Mouse (Mus musculus) lung, postnatal 25 days (tissue): ENCODE data around the gene Ppil1.
A peak's percentile ranks its signal among the peaks of the same experiment; 100 is the strongest.
"Not testable (repeated sequence)": the region's sequence is repeated elsewhere in the genome, so short reads cannot be mapped to it uniquely, and the experiment has no call there.

Experiments used
- DNase-seq: peaks from one replicate; pipeline ENCODE4 v3.0.0; 2022; ENCODE audit warnings: low spot score

Gene Ppil1

GRCm38 (mm10) chr17:29251608-29252390 lies 12.2 kb downstream of the Ppil1 start:
- peak; percentile 83 for DNase-seq

- not testable (repeated sequence) for DNase-seq
Measured at GRCm38 (mm10) chr17:29251006-29251405, 13.0 kb downstream of the Ppil1 start.

DNA sequence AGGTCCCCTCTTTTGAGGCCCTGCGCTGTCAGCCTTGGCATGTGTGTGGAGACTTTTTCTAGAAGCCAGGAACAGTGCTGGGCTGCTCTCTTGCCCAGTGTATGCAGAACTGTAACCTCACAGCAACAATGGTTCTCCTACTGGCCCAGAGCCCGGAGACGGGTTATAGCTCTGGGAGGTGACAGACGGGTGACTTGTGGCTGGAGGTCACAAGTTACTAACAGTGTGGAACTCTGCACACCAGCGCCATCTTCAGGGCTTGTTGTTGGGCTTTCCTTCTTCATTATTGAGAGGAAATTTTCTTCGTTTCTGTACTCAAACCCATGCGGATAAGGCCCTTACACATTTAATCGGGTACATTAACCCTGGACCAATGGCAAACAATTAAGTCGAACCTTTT lies 14.5 kb downstream of the Ppil1 start:
- peak; percentile 39 for DNase-seq

DNA sequence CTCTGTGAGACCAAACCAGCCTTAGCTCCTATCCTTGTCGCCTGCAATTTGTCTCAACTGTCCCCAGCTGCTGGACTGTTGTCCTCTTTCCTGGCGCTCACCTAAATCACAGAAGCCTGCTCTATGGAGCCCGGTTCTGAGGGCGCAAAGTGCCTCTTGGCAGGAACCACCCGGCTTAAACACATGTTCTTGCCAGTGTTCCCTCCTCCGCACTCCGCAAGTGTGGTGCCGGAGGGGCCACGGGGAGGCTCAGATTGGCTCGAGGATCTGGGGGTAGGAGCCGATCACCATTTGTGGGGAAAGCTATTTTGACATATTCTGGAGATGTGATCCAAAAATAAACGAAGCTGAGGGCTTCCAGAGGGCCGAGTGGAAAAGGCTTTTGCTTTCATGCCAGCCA lies 16.1 kb downstream of the Ppil1 start:
- peak; percentile 8 for DNase-seq

- peak; percentile 65 for DNase-seq
Measured at GRCm38 (mm10) chr17:29246602-29247001, 17.4 kb downstream of the Ppil1 start.

DNA sequence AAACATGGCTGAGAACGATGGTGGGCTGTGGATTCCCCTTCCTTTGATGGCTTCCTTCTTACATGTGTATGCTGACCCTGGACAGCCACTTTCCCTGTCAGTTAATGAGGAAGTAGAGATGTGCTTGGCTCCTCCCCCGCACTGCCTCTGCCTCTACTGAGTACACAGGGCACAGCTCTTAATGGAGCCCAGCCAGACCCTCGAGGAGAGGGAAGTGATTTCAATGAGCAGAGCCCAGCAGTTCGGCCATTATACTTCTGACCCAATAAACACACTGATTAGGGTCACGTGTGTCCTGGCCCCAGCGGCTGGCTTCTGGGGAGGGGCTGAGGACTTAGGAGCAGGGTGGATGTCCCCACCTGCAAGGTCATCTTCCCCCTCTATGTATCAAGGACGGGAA lies 18.3 kb downstream of the Ppil1 start:
- DNase-seq, result peak; percentile 33

- DNase-seq, result no peak
Measured at GRCm38 (mm10) chr17:29244912-29245311, 19.1 kb downstream of the Ppil1 start.

DNA sequence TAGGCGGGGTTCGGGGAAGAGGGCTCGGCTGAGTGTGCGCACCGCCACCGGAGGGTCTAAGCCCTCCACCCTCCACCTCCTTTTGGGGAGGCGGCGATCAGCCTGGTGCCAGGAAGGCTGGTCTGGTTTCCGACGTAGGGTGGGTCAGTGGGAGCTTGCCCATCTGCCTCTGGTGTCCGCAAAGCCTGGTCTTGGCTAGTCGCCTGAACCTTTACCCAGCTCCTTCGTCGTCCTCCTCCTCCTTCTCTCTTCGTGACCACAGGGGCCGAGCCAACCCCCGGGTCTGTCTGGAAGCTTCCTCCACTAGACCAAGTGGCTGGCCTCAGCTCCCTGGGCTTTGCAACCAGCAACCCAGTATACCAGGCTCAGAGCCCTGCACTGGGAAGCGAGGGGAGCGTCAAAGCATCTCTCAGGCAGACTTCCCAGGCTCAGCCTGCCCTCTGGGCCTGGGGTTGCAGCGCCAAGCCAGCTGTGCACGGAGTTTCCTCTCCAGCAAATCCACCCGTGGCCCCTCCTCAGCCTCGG lies 25.5 kb downstream of the Ppil1 start:
- DNase-seq, result no peak

DNA sequence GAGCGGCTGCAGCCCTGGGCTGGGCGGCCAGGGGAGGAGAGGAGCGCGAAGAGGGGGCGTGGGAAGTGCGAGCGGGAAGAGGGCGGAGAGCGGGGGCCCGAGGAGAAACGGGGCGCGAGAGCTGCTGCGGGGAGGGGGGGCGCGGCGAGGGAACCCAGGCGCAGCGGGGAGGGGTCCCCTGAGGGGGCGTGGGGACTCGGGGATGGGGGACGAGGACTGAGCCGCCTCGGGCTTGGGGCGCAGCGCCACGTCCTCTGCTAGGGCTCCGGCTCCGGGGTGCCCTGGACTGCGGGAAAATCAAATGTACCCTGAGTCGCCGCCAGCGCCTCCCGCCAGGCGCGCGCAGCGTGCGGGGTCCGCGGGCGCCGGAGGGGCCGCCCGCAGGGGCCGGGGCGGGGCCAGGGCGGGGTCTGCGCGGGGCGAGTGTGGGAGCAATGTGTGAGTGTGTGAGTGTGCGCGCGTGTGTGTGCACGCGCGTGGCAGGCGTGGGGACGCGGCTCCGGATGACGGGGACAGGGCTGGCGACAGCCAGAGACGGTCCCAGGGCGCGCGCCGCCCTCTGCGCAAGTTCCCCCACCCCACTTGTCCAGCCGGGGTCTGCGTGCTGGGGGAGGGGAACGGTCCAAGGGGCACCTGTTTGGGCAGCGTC lies 26.1 kb downstream of the Ppil1 start, which contains the start of gene Cpne5:
TSS of gene Cpne5 (minus strand) at position 396 of the 649 bp plus-strand sequence.
- no peak for DNase-seq

GRCm38 (mm10) chr17:29237267-29237771 lies 26.7 kb downstream of the Ppil1 start:
- DNase-seq, result no peak

GRCm38 (mm10) chr17:29236111-29236510 lies 27.9 kb downstream of the Ppil1 start:
- no peak for DNase-seq

DNA sequence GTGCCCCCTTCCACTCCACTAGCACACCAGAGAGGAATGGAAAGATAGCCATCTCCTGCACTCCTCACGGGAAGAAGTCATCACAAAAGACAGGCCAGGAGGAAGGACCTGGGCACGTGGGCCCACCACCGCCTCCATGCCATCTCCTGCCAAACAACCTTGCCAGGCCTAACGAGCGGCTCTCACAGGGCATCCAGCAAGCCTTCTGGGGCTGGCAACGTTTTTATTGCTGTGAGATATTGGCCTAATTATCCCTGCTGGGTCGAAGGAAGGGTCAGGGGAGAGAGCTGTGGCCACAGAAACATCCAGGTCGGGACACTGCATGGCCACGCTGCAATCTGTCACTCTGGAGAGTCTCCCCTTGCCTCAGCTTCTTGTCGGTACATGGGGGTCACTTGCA lies 32.9 kb downstream of the Ppil1 start:
- no peak for DNase-seq

DNA sequence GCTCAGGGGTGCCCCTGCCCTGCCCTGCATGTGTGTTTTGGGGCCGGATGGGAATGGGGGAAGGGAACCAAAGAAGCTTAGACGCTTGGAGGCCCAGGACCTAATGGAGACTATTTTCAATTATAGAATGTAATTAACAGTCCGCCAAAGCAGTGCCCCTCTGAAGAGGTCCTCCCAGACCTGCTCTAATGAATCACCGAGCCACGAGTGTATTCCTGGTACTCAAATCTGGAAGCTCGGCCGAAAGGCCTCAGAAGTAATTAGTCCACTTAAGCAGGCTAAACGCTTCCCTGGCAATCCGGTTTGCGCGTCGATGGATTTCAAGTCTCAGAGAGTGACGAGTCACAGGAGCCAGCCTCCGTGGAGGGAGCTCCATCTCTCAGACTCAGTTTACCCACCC lies 43.4 kb downstream of the Ppil1 start:
- DNase-seq, result no peak

- no peak for DNase-seq
Measured at GRCm38 (mm10) chr17:29218017-29218416, 46.0 kb downstream of the Ppil1 start.

GRCm38 (mm10) chr17:29216078-29216477 lies 47.9 kb downstream of the Ppil1 start:
- no peak for DNase-seq

GRCm38 (mm10) chr17:29214655-29215054 lies 49.3 kb downstream of the Ppil1 start:
- DNase-seq, result no peak

GRCm38 (mm10) chr17:29214193-29214456 lies 49.9 kb downstream of the Ppil1 start:
- no peak for DNase-seq

DNA sequence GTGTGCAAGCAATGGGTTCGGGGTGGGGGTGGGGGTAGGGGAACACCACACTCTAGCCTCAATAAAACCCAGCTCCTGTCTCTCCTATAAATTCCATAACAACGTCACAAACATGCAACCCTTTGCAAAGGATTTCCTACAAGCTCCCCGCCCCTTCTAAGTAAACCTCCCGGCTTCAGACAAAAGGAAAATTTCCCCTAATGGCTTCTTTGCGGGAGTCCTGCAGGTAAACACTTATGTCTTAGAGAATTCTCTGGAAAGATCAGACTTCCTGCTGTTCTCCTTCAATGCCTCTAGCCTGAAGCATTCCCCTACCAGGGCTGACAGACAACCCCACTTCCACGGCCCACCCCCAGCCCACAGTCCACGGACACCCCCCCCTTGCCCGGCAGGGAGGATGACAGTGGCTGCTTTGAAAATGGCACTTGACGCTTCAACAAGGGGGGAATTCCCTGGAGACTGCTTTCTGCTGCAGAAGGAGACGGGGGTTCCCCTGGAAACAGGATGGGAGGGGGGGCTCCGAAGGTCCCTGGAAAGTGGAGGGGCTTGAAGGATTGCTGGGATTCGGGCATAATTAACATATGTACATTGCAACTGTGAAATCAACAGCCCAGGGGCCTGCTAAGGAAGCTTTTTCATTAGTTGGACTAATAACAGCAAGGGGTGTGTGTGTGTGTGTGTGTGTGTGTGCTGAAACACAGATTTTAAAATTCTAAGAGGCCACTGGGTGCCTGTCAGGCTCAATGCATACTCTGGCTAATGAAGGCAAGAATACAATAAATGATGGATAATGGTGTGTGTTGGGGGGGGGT lies 50.4 kb downstream of the Ppil1 start:
- no peak for DNase-seq

GRCm38 (mm10) chr17:29211836-29212235 lies 52.1 kb downstream of the Ppil1 start:
- DNase-seq, result no peak

GRCm38 (mm10) chr17:29210037-29210436 lies 53.9 kb downstream of the Ppil1 start:
- no peak for DNase-seq

- DNase-seq, result no peak
Measured at GRCm38 (mm10) chr17:29206052-29206451, 57.9 kb downstream of the Ppil1 start.

DNA sequence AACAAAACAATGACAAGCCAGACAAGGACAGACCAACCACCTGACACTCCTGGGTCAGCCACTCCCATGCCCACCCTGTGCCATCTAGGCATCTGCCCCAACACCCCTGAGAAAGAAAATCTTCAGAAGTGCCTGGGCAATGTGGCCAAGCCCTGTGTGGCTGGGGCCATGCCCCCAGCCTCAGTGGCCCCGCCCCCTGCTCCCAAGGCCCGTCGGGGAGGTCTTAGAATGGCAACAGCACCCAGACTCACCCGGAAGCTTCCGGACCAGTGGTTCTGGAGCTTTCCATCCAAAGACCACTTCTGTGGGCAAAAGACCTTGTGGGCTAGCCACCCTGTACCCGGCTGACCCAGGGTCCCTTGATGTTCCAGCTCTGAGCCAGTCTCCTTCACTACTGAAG lies 61.4 kb downstream of the Ppil1 start:
- DNase-seq, result no peak
